Mouse (Mus musculus) gastrocnemius, postnatal 25 days (tissue): ENCODE results near the gene Ctla4. TPM values are rescaled to one million over a fixed set of nuclear protein-coding genes. Genes with fewer than 3 reads are reported as not detected.

Source experiments
- DNase-seq: peaks from one replicate; pipeline ENCODE4 v3.0.0; 2022
- total RNA-seq, 2 experiments: library from RNA; stranded (reverse); gene quantifications; 1 replicate in 1 of 2; 2 replicates in 1 of 2; pipeline ENCODE4 v1.2.3; 2021

The Ctla4 gene
- total RNA-seq, 2 experiments from 2014 or later: not detected

DNA sequence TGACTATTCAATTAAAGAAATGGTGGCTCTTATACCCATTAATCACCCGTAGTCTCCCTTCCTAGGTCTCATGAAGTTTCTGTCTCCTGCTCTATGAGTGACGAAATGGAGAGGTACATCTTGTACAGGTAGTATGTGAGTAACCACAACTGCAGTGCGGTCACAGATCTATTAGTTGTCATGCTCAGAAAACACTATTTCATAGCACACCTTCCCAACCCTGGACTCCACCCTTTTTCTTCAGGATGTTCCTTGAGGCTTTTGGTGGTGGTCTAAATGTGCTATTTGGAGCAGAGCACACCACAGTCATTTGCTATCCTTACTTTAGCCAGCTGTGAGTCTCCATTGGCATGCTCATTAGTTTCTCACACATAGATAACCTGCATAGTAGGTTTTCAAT, 42.2 kb downstream of the Ctla4 start:
- DNase-seq: no peak

- DNase-seq: no peak
Observed at GRCm38 (mm10) chr1:60930397-60930796, 43.6 kb downstream of the Ctla4 start.

- peak; percentile 38 for DNase-seq
Observed at GRCm38 (mm10) chr1:60935968-60936581, 49.3 kb downstream of the Ctla4 start.

GRCm38 (mm10) chr1:60936963-60937711, 50.3 kb downstream of the Ctla4 start:
- no peak for DNase-seq

GRCm38 (mm10) chr1:60938256-60938655, 51.5 kb downstream of the Ctla4 start:
- DNase-seq: peak; percentile 40

GRCm38 (mm10) chr1:60938974-60939373, 52.2 kb downstream of the Ctla4 start:
- DNase-seq: no peak

DNA sequence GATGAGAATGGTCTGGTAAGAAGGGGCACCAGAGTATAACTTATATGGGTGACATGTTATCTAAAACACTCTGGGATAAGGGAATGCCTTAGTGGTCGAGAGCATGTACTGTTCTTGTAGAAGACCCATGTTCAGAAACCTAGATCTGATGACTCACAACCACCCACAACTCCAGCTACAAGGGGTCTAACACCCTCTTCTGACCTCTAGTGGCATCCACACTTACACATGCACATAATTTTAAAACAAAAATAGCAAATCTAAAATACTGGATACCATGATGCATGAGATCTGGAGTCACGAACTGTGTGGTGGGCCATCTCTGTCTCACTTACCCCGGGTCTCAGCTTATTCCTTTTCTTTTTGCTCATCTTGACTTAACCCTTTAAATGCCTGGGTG, 53.2 kb downstream of the Ctla4 start:
- no peak for DNase-seq

DNA sequence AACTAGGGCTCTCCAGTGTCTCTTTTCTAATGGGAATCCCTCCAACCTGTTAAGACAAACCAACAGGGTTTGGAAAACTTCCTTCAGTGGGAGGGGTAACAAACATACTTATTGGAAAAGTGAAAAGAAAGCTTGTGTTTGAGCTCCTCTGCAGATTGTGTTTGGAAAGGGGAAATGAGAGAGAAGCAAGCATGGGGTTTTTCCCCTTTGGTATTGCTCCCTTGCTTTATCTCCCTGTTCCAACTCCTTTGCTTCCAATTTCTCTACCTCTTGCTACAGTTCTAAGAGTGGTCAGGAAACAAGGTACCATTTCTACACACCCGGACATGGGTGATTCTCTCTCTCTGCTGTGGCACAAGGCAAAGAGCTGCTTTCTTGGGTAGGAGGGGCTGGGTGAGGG, 53.8 kb downstream of the Ctla4 start:
- DNase-seq: no peak

DNA sequence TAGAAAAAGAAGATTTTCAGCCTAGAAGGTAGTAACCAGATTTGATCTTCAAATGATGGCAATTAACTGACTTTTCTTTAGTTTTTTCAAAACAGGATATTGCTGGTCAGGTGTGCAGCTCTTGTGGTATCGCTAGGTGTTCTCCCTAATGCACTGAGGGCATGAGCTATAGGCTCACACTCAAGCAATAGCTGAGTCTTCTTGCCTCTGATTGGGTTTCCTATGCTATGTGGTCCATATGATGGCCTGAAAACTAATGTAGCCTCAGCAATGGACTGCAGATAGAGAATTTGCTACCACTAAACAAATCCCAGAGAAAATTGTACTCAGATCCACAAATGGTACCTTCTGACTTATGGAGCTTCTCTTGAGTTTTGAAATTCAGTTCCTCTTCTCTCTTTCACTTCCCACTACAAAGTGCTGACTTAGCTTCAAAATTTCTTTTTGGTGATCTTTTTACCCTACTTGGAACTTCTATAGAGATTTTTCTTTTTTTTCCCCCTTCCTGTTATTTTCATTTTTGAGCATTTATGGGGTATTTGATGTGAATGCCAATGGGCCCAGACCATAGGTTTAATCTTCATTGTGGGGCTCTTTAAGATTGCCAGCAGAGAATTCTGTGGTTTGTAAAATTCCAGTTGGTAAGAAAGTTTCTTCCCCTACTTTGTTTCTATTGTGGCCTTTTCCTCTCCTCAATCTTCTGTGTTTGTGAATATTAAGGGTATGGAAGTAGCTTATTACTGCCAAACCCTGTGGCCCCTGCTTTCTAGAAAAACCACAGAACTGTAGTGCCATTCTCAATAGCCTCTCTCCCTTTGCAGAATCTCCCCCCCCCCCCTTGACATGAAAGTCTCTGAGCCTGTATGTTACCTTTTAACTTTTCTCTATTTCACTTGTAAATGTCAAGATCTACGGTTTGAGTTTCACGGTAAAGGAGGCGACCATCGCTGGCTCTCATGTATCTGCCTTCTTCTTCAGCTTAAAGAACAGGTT, 54.6 kb downstream of the Ctla4 start:
- no peak for DNase-seq

DNA sequence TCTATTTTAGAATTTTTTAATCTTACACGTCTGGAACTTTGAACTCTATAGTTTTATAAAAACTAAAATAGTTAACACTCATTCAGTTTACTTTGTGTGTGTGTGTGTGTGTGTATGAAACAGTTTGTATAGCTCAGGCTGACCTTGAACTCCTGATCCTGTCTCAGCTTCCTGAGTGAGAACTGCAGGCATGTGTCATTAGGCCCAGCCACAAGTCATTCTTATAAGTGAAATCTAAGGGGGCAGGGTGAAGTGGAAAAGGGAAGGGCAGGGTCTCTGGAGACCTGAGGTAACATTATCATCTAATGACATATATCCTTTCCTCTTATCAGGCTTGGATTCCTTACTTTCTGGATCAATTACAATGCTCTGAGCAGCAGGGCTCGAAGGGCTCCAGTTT, 56.1 kb downstream of the Ctla4 start:
- DNase-seq: no peak

DNA sequence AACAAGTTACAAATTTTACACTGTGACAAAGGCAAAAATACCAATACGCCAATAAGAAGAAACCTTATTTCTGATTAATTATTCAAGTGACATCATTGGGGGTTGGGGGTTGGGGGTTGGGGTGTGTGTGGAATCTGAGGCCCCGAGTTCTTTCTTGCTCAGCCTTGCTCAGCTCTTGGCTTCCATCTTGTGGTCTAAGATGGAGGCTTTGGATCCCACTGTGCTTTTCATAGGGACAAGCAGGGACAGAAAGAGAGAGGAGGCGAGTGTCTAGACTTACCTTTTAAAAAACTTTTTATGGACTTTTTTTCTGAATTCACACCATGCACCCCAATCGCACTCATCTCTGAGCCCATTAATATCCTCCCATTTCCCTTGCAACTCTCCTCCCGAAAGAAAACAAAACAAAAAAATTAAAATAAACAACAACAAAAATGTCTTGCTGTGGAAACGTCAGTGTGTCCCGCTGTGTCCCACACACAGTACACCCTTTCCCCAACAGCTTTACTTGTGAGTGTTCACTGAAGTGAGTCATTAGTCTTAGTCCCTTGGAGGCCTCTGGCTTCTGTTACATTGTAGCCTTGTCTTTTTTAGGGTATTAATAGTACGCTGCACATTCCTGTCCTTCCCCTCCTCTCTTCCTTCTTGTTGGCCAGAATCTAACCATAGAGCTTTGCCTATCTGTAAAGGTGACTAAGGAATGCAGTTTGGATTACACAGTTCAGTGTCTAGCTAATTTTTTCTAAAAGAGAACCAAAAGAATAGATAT, 59.0 kb downstream of the Ctla4 start:
- DNase-seq: no peak

GRCm38 (mm10) chr1:60948112-60948511, 61.3 kb downstream of the Ctla4 start:
- DNase-seq: no peak

DNA sequence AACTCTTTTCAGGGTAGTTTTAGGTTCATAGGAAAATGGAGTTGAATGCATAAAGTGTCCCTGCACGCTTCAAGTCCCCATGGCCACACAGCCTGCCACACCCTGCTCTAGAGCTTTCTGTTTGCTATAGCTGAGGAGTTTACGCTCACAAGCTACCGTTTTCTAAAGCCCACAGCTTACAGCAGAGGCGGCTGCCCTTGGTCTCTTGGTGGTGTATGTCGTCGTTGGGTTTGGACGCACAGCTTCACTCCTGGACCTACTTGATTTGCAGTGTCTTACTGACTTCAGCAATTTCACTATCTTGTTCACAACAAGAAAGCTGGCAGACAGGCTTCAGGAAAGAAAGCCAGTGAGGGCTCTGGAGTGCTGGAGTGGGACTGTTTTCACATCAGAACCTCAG, 66.2 kb downstream of the Ctla4 start:
- DNase-seq: no peak

DNA sequence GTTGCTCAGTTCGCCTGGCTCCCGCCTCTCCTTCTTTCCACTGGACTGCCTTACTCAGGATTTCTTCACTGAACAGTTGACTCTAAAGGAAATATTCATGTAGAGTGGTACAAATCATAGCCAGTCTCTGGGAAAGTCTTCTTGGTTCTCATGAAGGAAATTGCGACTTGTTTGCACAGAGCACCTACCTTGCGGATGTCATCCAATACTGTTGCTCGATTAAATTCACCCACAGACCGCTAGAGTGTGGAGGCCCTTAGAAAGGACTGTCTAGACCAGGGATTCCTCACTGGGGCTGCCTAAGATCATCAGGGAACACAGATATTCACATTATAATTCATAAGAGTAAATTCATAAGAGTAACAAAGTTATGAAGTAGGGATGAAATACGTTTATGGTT, 66.9 kb downstream of the Ctla4 start:
- DNase-seq: no peak

- DNase-seq: no peak
Observed at GRCm38 (mm10) chr1:60954759-60955158, 68.0 kb downstream of the Ctla4 start.

DNA sequence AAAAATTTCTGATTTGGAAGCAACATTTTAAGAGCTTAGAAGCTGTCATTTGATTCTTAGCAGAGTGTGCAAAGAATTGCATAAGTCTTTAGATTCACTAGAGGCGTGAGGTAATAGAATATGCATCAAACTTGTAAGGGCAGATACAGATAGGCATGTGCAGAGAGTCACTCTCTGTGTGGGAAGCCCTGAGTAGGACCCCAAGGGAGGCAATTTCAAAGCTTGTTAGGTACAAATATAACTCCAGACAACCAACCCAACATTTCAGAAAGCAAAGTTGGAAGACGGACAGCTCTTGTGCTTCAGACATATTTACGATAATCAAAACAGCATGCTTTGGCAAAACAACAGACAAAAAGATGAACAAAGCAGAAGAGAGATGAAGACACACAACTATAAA, 68.4 kb downstream of the Ctla4 start:
- no peak for DNase-seq

- no peak for DNase-seq
Observed at GRCm38 (mm10) chr1:60956196-60956595, 69.4 kb downstream of the Ctla4 start.

DNA sequence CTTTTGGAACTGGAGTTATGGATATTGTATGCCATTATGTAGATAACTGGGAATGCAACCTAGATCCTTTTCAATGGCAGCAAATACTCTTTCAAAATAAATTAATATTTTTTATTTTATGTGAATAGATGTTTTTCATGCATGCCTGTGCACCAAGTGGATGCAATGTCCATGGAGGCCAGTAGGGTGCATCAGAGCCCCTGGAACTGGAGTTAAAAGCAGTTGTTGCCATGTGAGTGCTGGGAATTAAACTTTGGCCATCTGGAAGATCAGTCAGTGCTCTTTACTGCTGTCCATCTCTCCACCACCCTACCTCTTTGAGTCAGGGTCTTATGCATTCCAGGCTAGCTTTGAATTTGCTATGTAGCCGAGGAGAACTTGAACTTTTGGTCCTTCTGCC, 71.5 kb downstream of the Ctla4 start:
- DNase-seq: no peak

DNA sequence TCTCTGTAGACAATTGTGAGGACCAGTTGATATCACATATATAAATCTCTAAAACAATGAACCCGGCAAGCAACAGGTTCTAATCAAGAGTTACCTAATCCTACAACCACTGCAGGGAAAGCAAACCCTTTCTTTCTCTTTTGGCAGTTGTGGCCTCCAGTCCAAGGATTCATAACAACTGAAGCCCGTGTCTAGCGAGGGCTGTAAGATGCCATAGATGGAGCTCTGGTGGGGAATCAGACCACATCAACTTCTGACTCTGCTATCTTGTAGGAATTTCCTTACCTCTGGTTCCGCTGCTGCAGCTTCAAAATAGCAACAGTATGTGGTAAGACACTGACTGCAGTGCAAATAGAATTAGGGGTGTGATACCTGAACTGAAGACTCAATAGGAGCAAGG, 72.4 kb downstream of the Ctla4 start:
- DNase-seq: no peak

DNA sequence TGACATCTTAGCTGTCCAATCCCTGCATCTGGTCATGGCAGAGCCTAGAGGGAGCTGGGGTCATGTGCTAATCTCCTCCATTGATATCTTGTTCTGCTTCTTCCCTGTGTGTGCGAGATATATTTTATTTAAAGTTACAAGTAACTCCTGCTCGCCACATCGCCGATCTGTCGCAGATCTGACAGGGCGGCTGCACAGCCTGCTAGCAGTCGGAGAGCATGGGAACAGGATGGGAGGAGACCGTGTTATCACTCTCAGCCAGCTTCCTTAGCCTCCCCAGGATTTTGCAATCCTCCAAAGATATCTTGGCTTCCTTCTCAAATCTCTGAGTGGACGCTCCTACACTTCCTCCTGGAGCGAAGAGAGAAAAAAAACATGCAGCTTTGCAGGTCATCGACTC, 73.7 kb downstream of the Ctla4 start:
- DNase-seq: peak; percentile 34

- peak; percentile 15 for DNase-seq
Observed at GRCm38 (mm10) chr1:60961080-60961479, 74.3 kb downstream of the Ctla4 start.

- no peak for DNase-seq
Observed at GRCm38 (mm10) chr1:60962095-60962494, 75.3 kb downstream of the Ctla4 start.
